Mouse (Mus musculus) layer of hippocampus, adult 9-11 months (tissue): Measurements from ENCODE around the gene Idh2.

Source experiments
- DNase-seq: peaks from one replicate; pipeline ENCODE4 v3.0.0; 2022

The Idh2 gene

GRCm38 (mm10) chr7:80121083-80121482 is 5.9 kb upstream of the Idh2 start:
- DNase-seq = no peak

- peak; percentile 32 for DNase-seq
Observed at GRCm38 (mm10) chr7:80119198-80119597, 4.0 kb upstream of the Idh2 start.

- no peak for DNase-seq
Observed at GRCm38 (mm10) chr7:80116158-80116557, 966 bp upstream of the Idh2 start.

GRCm38 (mm10) chr7:80114451-80115223 is 555 bp downstream of the Idh2 start:
- DNase-seq = peak; percentile 59

- peak; percentile 42 for DNase-seq
Observed at GRCm38 (mm10) chr7:80113989-80114388, 1.2 kb downstream of the Idh2 start.

GRCm38 (mm10) chr7:80111066-80112045 is 3.8 kb downstream of the Idh2 start:
- peak; percentile 75 for DNase-seq

- DNase-seq = no peak
Observed at GRCm38 (mm10) chr7:80106441-80106840, 8.8 kb downstream of the Idh2 start.

- DNase-seq = no peak
Observed at GRCm38 (mm10) chr7:80105637-80106390, 9.4 kb downstream of the Idh2 start.

- DNase-seq = no peak
Observed at GRCm38 (mm10) chr7:80103335-80103734, 11.9 kb downstream of the Idh2 start.

- DNase-seq = no peak
Observed at GRCm38 (mm10) chr7:80098389-80098976, 16.7 kb downstream of the Idh2 start.

- no peak for DNase-seq
Observed at GRCm38 (mm10) chr7:80095598-80096309, 19.4 kb downstream of the Idh2 start.

- DNase-seq = no peak
Observed at GRCm38 (mm10) chr7:80094481-80094880, 20.7 kb downstream of the Idh2 start.

GRCm38 (mm10) chr7:80092351-80093046 is 22.7 kb downstream of the Idh2 start:
- peak; percentile 84 for DNase-seq

GRCm38 (mm10) chr7:80091866-80092210 is 23.4 kb downstream of the Idh2 start:
- DNase-seq = no peak

GRCm38 (mm10) chr7:80091004-80091865 is 24.0 kb downstream of the Idh2 start:
- no peak for DNase-seq

GRCm38 (mm10) chr7:80090191-80091003 is 24.8 kb downstream of the Idh2 start:
- DNase-seq = no peak

GRCm38 (mm10) chr7:80088191-80088590 is 27.0 kb downstream of the Idh2 start:
- DNase-seq = no peak

- no peak for DNase-seq
Observed at GRCm38 (mm10) chr7:80085970-80086715, 29.0 kb downstream of the Idh2 start.

GRCm38 (mm10) chr7:80084484-80084931 is 30.7 kb downstream of the Idh2 start:
- DNase-seq = no peak
